Mouse (Mus musculus) liver, embryonic 11.5 days (tissue): ENCODE data around the gene Scap. TPM values are rescaled to one million over a fixed set of nuclear protein-coding genes. Genes with fewer than 3 reads are reported as not detected.
"Not testable (repeated sequence)": the region's sequence is repeated elsewhere in the genome, so short reads cannot be mapped to it uniquely, and the experiment has no call there.

Source experiments
- ATAC-seq: fragments of 200-750 bp; cut with Nextera tagmentation; replicated peaks from 2 replicates; pipeline ENCODE4 v1.8.0; 2017; ENCODE audit warnings: moderate number of reproducible peaks, mild to moderate bottlenecking, moderate TSS enrichment, moderate library complexity; ENCODE audit not compliant: low FRiP score
- DNase-seq: peaks from one replicate; pipeline ENCODE4 v3.0.0-alpha.2; 2017; ENCODE audit warnings: low spot score
- H3K27ac ChIP-seq: fragments of 300-500 bp; sonication (generic); 2 replicates; pipeline ENCODE4 v1.5.1; 2014; ENCODE audit warnings: mild to moderate bottlenecking, low read depth, low read length, control low read depth
- H3K27me3 ChIP-seq: fragments of 300-500 bp; sonication (generic); replicated peaks from 2 replicates; pipeline ENCODE4 v1.6.1; 2014; ENCODE audit warnings: low read length, mixed read lengths; ENCODE audit not compliant: control insufficient read depth, insufficient read depth
- H3K36me3 ChIP-seq: fragments of 300-500 bp; sonication (generic); 2 replicates; pipeline ENCODE4 v1.6.1; 2014; ENCODE audit warnings: mild to moderate bottlenecking, low read length, moderate library complexity, mixed read lengths; ENCODE audit not compliant: control insufficient read depth, insufficient read depth
- H3K4me1 ChIP-seq: fragments of 300-500 bp; sonication (generic); replicated peaks from 2 replicates; pipeline ENCODE4 v1.6.1; 2014; ENCODE audit warnings: low read length, mixed read lengths; ENCODE audit not compliant: control insufficient read depth, insufficient read depth
- H3K4me2 ChIP-seq: fragments of 300-500 bp; sonication (generic); 2 replicates; pipeline ENCODE4 v1.6.1; 2014; ENCODE audit warnings: mild to moderate bottlenecking, control low read depth, moderate library complexity
- H3K4me3 ChIP-seq: fragments of 300-500 bp; sonication (generic); 2 replicates; pipeline ENCODE4 v1.5.1; 2014; ENCODE audit warnings: low read depth, low read length, control low read depth
- H3K9ac ChIP-seq: fragments of 300-500 bp; sonication (generic); 2 replicates; pipeline ENCODE4 v1.6.1; 2014; ENCODE audit warnings: low read depth, low read length, control low read depth
- H3K9me3 ChIP-seq: fragments of 300-500 bp; sonication (generic); 2 replicates; pipeline ENCODE4 v1.6.1; 2016; ENCODE audit warnings: low read length, inconsistent platforms, mixed read lengths; ENCODE audit not compliant: control insufficient read depth
- WGBS: fragments of 180-500 bp; shearing (Covaris S2); extraction: QIAGEN DNeasy Blood & Tissue Kit; methylation state at CpG from one replicate; pipeline ENCODE4 v1.1.7; 2014; 5-methylcytosine and 5-hydroxymethylcytosine counted together
- polyA plus RNA-seq: library from polyadenylated mRNA; unstranded; fragments of >200 nt; fragmentation: Nextera tagmentation; extraction: Ambion mirVana; gene quantifications from 2 replicates; pipeline ENCODE4 v1.2.1, GENCODE M21; 2014

The Scap gene
- polyA plus RNA-seq, 1 experiment from 2014 or later, result 32.9 TPM

DNA sequence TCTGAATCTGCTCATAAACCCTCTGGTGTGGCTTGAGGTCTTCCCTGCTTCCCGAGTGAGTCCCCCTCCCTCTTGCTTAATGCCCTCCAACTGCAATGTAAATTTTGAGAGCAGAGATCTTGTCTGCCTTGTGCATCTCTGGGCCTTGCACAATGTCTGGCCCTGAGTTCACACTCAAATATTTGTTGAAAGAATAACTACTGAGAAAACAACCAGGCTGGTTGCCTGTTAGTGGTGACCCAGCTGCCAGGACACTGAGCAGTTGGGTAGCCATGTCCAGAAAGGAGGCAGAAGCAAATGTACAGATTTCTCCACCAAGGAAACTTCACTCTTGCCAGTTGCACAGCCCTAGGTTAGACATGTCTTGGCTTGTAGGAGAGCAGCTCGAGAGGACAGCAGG, 25.3 kb downstream of the Scap start:
- no peak overlapping the region for H3K4me3 ChIP-seq
- no peaks in the 10 kb centered on the region for H3K27me3 ChIP-seq
- peaks cover 2% of the 10 kb centered on the region; the same call in 1 of the 2 replicates for H3K36me3 ChIP-seq
- H3K4me1 ChIP-seq, result no peaks in the 10 kb centered on the region
- no peak overlapping the region for H3K4me2 ChIP-seq
- H3K27ac ChIP-seq, result peak overlapping the region; percentile 13; the same call in 1 of the 2 replicates
- DNase-seq (no peak), ATAC-seq (no peak)
- no peaks in the 10 kb centered on the region for H3K9me3 ChIP-seq
- WGBS, result 78% methylated on average over 2 of the region's 2 CpGs
- no peak overlapping the region for H3K9ac ChIP-seq

DNA sequence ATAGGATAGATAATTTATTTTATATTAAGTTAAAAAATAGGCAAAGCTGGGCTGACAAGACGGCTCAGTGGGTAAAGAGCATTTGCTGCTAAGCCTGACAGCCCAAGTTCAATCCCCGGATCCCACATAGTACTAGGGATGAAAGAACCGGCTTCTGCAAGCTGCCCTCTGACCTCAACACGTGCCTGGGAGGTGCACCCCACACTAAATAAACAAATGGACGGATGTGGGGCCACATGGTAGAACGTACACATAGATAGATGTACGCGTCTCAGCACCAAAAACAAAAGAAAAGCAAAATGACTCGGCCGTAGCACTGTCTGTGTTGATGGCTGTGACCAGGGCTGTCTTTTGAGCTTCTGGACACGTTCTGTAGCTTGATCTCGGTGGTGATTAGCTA, 28.2 kb downstream of the Scap start:
- no peak overlapping the region for H3K4me2 ChIP-seq
- no peak overlapping the region for H3K9ac ChIP-seq
- H3K9me3 ChIP-seq, result no peaks in the 10 kb centered on the region
- 65% methylated on average over 12 of the region's 12 CpGs for WGBS
- ATAC-seq, result 0 out of 2 replicates have a peak, but pooled peaks have one; percentile 31
- peaks cover 3% of the 10 kb centered on the region; the same call in 1 of the 2 replicates for H3K36me3 ChIP-seq
- H3K4me1 ChIP-seq, result no peaks in the 10 kb centered on the region
- no peak overlapping the region for H3K27ac ChIP-seq
- H3K4me3 ChIP-seq, result no peak overlapping the region
- H3K27me3 ChIP-seq, result no peaks in the 10 kb centered on the region
- no peak for DNase-seq

DNA sequence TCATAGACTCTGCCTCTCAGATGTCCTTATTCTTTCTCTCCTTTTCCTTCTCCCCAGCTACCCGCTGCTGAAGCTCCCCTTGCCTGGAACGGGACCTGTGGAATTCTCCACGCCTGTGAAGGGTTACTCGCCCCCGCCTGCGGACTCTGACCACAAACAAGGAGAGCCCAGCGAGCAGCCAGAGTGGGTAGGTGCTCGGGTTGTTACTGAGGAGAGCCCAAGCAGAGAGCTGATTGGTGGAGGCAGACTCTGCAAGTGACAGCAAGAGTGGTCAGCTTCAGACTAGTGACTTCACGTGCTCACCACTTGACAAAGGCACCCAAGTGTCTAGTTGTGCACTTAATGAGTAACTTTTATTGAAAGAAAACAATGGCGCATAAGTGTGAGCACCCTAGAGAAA, 29.2 kb downstream of the Scap start:
- Histone ChIP-seq H3K9ac (no peak overlapping the region), H3K27me3 (no peaks in the 10 kb centered on the region), H3K4me2 (no peak overlapping the region), H3K4me3 (no peak overlapping the region), H3K9me3 (no peaks in the 10 kb centered on the region), H3K27ac (no peak overlapping the region), H3K4me1 (no peaks in the 10 kb centered on the region), H3K36me3 (peaks cover 3% of the 10 kb centered on the region; the same call in 1 of the 2 replicates)
- 79% methylated on average over 10 of the region's 10 CpGs for WGBS
- DNase-seq (no peak), ATAC-seq (peak; percentile 61; the same call in 1 of the 2 replicates)

DNA sequence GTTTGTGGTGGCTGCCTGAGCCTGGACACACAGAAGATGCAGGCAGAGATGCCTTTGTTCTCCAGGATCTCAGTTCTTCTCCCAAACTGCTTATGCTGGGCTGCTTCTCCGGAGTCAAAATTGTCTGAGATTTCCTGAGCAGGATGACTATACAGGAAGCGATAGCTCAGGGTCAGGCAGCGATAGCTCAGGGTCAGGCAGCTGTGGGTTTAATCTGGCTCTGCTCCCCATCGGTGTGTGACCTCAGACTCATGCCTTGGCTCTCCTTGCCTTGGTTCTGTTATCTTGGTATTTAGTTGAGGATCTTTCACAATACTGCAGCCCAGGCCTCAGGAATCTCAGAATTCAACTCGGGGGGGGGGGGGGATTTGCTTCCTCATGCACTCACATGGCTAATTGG, 33.7 kb downstream of the Scap start:
- Histone ChIP-seq H3K4me2 (no peak overlapping the region), H3K27me3 (no peaks in the 10 kb centered on the region), H3K4me1 (no peaks in the 10 kb centered on the region), H3K9ac (no peak overlapping the region), H3K36me3 (peaks cover 8% of the 10 kb centered on the region; the same call in 1 of the 2 replicates), H3K9me3 (no peaks in the 10 kb centered on the region), H3K27ac (no peak overlapping the region), H3K4me3 (no peak overlapping the region)
- WGBS, result 56% methylated on average over 5 of the region's 5 CpGs
- DNase-seq (no peak), ATAC-seq (no peak)

DNA sequence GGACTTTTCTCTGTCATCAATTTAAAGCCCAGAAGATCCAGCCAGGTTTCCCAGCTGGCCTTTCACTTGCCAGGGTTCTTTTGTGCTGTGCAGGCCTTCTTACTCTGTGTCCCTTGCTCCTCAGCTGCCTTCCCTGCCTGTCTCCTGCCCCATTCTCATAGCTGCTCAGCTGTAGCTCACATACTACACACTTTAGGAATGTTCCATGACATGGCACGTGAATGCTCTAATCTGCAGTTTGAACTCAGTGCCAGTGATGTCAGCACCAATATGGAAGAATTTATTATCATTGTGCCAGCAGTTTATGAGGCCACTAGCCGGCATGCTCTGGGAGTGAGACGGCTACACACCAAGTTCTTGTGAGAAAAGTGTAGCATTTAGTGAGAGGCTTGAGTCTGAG, 36.8 kb downstream of the Scap start:
- 80% methylated on average over 3 of the region's 3 CpGs for WGBS
- Histone ChIP-seq H3K4me3 (no peak overlapping the region), H3K4me1 (no peaks in the 10 kb centered on the region), H3K4me2 (no peak overlapping the region), H3K36me3 (peaks cover 15% of the 10 kb centered on the region; the same call in 1 of the 2 replicates), H3K9ac (no peak overlapping the region), H3K27ac (no peak overlapping the region), H3K9me3 (no peaks in the 10 kb centered on the region), H3K27me3 (no peaks in the 10 kb centered on the region)
- ATAC-seq (no peak), DNase-seq (no peak)

DNA sequence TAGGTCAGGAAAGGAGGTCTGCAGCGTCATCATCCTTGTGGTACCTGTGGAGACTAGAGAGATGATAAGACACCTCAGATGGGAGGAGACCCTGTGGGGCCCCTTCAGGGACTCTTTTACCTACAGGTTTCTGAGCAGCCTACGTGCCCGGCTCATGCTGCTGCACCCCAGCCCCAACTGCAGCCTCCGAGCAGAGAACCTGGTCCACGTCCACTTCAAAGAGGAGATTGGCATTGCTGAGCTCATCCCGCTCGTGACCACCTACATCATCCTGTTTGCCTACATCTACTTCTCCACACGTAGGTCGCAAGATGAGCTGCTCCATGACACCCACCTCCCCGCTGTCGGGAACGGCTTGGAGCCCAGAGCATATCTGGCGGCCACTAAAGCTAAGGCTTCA, 40.8 kb downstream of the Scap start:
- 91% methylated on average over 13 of the region's 13 CpGs for WGBS
- H3K36me3 ChIP-seq, result peaks cover 25% of the 10 kb centered on the region
- DNase-seq, result no peak
- no peak for ATAC-seq
- H3K9me3 ChIP-seq, result no peaks in the 10 kb centered on the region
- no peak overlapping the region for H3K9ac ChIP-seq
- H3K27me3 ChIP-seq, result no peaks in the 10 kb centered on the region
- no peaks in the 10 kb centered on the region for H3K4me1 ChIP-seq
- H3K4me2 ChIP-seq, result no peak overlapping the region
- H3K4me3 ChIP-seq, result no peak overlapping the region
- H3K27ac ChIP-seq, result no peak overlapping the region

DNA sequence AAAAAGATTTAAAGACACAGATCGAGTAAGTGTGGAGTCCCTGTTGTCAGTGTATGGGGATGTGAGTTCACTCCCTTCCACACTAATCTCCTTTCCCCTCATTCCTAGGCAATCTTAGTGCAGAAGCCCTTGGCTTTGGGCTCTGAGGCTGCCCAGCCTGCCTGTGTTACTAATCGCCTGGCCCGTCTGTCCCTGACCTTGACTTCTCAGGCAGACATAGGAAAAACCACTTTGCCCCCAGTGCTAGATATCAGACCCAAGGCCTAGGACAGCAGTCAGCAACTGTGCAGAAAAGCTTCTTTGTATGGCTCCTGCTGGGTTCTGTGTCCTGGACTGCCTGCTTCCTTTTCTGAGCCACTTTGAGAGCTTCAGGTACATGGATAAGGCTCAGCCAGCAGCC, 42.6 kb downstream of the Scap start:
- DNase-seq, result no peak
- H3K36me3 ChIP-seq, result peaks cover 29% of the 10 kb centered on the region
- H3K27ac ChIP-seq, result no peak overlapping the region
- H3K9ac ChIP-seq, result no peak overlapping the region
- H3K9me3 ChIP-seq, result no peaks in the 10 kb centered on the region
- WGBS, result 95% methylated on average over 3 of the region's 3 CpGs
- H3K27me3 ChIP-seq, result no peaks in the 10 kb centered on the region
- H3K4me2 ChIP-seq, result no peak overlapping the region
- ATAC-seq, result no peak
- 0 out of 2 replicates have a peak, but pooled peaks cover 2% of the 10 kb centered on the region for H3K4me1 ChIP-seq
- H3K4me3 ChIP-seq, result no peak overlapping the region

DNA sequence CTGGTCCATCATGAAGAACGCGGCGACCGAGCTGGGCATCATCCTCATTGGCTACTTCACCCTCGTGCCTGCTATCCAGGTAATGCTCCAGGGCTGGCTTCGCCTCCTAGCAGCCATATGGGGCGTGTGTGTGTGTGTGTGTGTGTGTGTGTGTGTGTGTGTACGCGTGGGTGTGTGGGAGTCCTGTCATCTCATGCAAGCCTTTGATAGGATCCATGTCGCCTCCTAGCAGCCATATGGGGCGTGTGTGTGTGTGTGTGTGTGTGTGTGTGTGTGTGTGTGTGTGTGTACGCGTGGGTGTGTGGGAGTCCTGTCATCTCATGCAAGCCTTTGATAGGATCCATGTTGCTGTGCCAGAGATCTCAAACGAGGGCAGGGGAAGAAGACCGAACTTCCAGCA, 44.6 kb downstream of the Scap start:
- not testable (repeated sequence) for H3K27me3 ChIP-seq, DNase-seq, H3K4me2 ChIP-seq, H3K4me3 ChIP-seq, ATAC-seq, H3K4me1 ChIP-seq, H3K9ac ChIP-seq, H3K27ac ChIP-seq, H3K9me3 ChIP-seq
- WGBS, result 90% methylated on average over 13 of the region's 15 CpGs
- peaks cover 29% of the 10 kb centered on the region for H3K36me3 ChIP-seq

DNA sequence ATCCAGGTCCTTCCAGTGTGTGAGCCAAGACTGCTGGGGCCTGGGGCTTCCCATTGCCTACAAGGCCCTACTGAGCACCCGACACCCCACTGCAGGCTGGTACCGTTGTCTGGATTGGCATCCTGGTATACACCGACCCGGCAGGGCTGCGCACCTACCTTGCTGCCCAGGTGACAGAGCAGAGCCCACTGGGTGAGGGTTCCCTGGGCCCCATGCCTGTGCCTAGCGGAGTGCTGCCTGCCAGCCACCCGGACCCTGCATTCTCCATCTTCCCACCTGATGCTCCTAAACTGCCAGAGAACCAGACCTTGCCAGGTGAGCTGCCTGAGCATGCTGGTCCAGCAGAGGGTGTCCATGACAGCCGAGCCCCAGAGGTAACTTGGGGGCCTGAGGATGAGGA, 46.3 kb downstream of the Scap start:
- Histone ChIP-seq H3K4me1 (0 out of 2 replicates have a peak, but pooled peaks cover 5% of the 10 kb centered on the region), H3K9ac (no peak overlapping the region), H3K9me3 (no peaks in the 10 kb centered on the region), H3K27me3 (no peaks in the 10 kb centered on the region), H3K4me3 (no peak overlapping the region), H3K36me3 (peaks cover 31% of the 10 kb centered on the region), H3K27ac (no peak overlapping the region), H3K4me2 (no peak overlapping the region)
- ATAC-seq (no peak), DNase-seq (no peak)
- WGBS, result 98% methylated on average over 8 of the region's 8 CpGs
